Mouse (Mus musculus) heart, adult 2 months (tissue): ENCODE measurements around the gene Prkab1.

Experiments used
- CTCF ChIP-seq: fragments of 200-600 bp; IDR thresholded peaks from 2 replicates; pipeline ENCODE4 v1.8.1; 2022; ENCODE audit warnings: antibody characterized with exemption, mild to moderate bottlenecking, moderate library complexity
- EP300 ChIP-seq: fragments of 200-500 bp; IDR thresholded peaks from 2 replicates; pipeline ENCODE4 v1.6.1; 2011; ENCODE audit warnings: low read depth, low read length, control low read depth; ENCODE audit not compliant: insufficient read depth
- POLR2A ChIP-seq: fragments of 200-500 bp; IDR thresholded peaks from 2 replicates; pipeline ENCODE4 v1.6.1; 2011; ENCODE audit warnings: mild to moderate bottlenecking, low read depth, low read length, control low read depth; ENCODE audit not compliant: insufficient read depth

GRCm38 (mm10) chr5:116021552-116021951 lies 2.8 kb downstream of the Prkab1 start:
- no peak for TF ChIP-seq CTCF
- TF ChIP-seq POLR2A = no peak
- TF ChIP-seq EP300 = peak; percentile 53; the same call in 1 of the 2 replicates
